Mouse (Mus musculus): ENCODE measurements around the gene Ppt2.

Ppt2 gene

DNA sequence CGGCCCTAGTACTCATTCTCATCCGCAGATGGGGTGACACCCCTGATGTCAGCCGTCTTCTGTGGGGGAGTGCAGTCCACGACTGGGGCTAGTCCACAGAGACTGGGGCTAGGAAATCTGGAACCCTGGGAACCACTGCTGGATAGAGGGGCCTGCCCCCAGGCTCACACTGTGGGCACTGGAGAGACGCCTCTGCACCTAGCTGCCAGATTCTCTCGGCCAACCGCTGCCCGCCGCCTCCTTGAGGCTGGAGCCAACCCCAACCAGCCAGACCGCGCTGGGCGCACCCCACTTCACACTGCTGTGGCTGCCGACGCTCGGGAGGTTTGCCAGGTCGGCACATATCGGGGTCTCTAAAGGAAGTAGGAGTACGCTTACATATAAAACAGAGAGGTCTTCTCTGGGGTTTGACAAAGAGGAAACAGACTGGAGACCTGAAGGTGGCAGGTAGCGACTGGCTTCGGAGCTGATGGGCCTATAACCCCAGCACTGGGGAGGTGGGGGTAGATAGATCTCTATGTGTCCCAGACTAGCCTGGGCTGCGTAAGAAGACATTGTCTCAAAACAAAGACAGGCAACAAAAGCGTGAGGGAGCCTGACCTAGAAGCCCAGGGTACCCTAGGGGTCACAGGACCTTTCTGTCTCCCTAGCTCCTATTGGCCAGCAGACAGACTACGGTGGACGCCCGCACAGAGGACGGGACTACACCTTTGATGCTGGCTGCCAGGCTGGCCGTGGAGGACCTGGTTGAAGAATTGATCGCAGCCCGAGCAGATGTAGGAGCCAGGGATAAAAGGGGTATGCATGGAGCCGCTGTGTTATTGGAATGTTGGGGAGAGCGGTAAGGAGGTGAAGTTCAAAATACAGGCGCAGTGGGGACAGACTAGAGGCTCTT is 42.2 kb downstream of the Ppt2 start:
- DNase-seq = no peak

DNA sequence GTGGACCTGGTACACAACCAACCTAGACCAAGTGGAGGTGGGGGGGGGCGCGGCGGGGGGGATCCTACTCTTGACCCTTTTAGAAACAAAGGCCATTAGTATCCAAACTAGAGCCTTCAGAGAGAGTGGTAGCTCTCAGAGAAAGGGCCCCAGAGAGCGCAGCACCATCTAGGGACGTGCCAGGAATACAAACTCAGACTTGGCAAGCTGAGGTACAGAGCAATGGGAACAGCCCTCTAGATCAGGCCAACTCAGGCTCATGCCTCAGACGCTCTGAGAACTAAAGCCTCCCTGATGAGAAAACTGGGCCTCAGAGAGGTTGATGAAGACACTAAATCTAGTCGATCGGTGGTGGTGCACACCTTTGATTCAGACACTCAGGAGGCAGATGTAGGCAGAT is 43.2 kb downstream of the Ppt2 start:
- no peak for DNase-seq

DNA sequence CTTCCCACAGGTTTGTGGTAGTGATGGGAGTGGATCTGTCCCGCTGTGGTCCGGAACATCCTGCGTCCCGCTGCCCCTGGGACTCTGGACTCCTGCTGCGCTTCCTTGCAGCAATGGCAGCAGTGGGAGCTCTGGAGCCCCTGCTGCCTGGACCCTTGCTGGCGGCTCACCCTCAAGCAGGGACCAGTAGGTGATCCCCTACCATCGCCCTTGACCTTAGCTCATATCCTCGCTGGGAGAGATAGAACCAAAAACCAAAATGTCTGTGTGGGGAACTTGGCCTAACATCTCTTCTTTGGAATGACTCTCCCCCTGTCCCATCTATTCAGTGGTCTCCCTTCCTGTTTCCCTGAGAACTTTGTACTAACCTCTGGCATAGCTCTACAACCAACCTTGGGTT is 44.5 kb downstream of the Ppt2 start:
- DNase-seq = no peak

DNA sequence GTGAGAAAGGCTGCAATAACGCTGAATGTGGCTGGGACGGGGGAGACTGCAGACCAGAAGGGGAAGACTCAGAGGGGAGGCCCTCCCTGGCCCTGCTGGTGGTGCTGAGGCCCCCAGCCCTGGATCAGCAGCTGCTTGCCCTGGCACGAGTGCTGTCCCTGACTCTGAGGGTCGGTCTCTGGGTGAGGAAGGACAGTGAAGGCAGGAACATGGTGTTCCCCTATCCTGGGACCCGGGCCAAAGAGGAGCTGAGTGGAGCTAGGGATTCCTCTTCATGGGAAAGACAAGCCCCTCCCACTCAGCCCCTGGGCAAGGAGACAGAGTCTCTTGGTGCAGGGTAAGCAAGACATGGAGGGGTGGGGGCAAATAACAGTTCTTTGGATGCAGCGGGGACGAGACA is 44.9 kb downstream of the Ppt2 start:
- no peak for DNase-seq

DNA sequence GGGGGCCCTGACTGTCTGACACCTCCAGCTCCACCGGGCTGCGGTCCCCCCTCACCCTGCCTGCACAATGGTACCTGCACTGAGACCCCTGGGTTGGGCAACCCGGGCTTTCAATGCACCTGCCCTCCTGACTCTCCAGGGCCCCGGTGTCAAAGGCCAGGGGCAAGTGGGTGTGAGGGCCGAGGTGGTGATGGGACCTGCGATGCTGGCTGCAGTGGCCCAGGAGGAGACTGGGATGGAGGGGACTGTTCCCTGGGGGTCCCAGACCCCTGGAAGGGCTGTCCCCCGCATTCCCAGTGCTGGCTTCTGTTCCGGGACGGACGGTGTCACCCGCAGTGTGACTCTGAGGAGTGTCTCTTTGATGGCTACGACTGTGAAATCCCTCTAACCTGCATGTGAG is 45.8 kb downstream of the Ppt2 start:
- no peak for DNase-seq

DNA sequence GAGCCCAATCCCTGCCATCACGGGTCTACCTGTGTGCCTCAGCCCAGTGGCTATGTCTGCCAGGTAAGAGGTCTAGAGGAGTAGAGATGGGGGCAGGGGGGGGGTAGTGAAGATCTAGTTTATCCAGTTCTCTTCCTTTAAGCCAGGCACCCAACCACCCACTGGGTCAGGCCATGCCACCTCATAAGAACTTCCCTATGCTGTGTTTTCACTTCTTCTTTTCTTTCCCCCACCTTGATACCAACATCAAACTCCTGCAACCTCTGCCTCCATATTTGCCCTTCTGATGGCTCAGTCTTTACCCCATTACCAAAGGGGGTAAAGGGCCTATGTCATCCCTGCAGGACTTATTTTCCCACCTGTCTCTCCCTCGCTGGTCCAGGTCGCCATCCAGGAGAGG is 50.2 kb downstream of the Ppt2 start:
- DNase-seq = no peak

DNA sequence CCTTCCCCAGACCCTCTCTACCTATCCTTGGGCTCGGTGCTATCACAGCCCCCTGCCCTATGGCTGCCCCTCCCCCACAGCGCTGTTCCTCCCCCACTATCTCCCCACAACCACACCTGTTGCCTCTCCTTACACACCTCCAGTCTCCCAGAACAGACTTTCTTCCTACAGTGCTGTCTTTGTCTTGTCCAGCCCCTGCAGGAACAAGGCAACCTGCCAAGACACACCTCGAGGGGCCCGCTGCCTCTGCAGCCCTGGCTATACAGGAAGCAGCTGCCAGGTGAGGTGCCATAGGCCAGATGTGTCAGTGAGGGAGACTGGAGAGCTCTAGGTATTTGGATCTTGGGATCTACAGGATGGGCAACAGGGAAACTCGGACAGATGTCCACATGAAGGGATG is 51.7 kb downstream of the Ppt2 start:
- DNase-seq = no peak

DNA sequence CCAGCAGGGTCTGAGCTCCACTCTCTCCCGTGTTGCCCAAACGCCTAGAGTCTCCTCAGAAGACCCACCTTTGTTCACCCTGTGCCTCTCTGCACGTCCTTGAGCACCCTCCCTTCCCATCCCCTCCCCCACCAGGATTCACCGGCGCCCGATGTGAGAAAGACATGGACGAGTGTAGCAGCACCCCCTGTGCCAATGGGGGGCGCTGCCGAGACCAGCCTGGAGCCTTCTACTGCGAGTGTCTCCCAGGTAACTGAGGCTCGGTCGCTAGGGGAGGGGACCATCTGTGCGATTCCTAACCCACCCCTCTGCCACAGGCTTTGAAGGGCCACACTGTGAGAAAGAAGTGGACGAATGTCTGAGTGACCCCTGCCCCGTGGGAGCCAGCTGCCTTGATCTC is 55.9 kb downstream of the Ppt2 start:
- DNase-seq = no peak

DNA sequence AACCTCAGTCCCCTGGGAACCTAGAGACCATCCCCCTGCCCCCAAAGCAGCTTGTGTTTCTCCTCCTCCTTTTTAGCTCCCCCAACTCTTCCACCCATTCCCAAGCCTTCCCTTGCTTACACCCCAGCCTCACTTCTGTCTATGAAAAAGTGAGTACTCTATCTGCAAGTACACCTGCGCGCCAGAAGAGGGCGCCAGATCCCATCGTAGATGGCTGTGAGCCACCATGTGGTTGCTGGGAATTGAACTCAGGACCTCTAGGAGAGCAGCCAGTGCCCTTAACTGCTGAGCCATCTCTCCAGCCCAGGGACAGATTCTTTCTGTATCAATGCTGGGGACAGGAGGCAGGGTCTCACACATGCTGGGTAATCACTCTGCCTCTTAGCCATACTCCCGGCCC is 56.4 kb downstream of the Ppt2 start:
- DNase-seq = no peak

DNA sequence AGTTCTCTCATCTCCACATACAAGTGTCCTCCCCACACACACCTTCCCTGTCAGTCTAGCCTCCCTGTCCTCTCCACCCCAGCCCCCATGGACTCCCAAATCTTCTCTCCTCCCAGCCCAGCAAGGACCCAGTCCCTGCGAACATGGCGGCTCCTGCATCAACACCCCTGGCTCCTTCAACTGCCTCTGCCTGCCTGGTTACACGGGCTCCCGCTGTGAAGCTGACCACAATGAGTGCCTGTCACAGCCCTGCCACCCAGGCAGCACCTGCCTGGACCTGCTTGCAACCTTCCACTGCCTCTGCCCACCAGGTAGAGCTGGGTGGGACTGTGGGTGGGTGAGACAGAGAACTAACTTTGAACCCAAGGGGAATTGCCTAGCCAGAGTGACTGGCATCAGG is 58.4 kb downstream of the Ppt2 start:
- DNase-seq = no peak

DNA sequence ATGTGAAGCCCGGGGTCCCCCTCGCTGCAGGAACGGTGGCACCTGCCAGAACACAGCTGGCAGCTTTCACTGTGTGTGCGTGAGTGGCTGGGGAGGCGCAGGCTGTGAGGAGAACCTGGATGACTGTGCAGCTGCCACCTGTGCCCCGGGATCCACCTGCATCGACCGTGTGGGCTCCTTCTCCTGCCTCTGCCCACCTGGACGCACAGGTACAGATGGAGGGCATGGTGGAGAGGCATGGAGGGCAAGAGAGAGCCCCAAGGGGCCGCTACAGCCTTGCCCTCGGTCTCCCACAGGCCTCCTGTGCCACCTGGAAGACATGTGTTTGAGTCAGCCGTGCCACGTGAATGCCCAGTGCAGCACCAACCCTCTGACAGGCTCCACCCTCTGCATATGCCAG is 59.9 kb downstream of the Ppt2 start:
- no peak for DNase-seq

DNA sequence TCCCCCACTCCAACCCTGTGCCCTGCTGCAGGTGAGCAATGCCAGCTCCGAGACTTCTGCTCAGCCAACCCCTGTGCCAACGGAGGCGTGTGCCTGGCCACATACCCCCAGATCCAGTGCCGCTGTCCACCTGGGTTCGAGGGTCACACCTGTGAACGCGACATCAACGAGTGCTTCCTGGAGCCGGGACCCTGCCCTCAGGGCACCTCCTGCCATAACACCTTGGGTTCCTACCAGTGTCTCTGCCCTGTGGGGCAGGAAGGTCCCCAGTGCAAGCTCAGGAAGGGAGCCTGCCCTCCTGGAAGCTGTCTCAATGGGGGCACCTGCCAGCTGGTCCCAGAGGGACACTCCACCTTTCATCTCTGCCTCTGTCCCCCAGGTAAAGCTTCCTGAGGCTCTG is 61.0 kb downstream of the Ppt2 start:
- DNase-seq = no peak

Data from kidney, adult 8-10 months (tissue).